Mouse (Mus musculus) cerebellum, adult 2 months (tissue): ENCODE measurements around the gene Il1r1.

Experiments used
- CTCF ChIP-seq: fragments of 200-500 bp; IDR thresholded peaks from 2 replicates; pipeline ENCODE4 v1.5.1; 2011; ENCODE audit warnings: low read depth, mild to moderate bottlenecking, control low read depth, low read length, moderate library complexity, borderline replicate concordance; ENCODE audit not compliant: insufficient read depth
- POLR2A ChIP-seq: fragments of 200-500 bp; IDR thresholded peaks from 2 replicates; pipeline ENCODE4 v1.6.1; 2011; ENCODE audit warnings: low read length, control low read depth, borderline replicate concordance; ENCODE audit not compliant: insufficient read depth

GRCm38 (mm10) chr1:40233621-40234020, 8.7 kb downstream of the Il1r1 start:
- TF ChIP-seq CTCF (no peak), POLR2A (no peak)
